Mouse (Mus musculus): ENCODE results near the gene Fmo1.

- TF ChIP-seq CTCF (IDR thresholded peaks at IDR 0.05; ENCODE audit: borderline replicate concordance, insufficient read depth, low read depth, low read length): no peak
- no peak for TF ChIP-seq POLR2A (IDR thresholded peaks at IDR 0.05; ENCODE audit: borderline replicate concordance, insufficient read depth, low read length)
Measured at GRCm38 (mm10) chr1:162887644-162888043, 21.2 kb upstream of the Fmo1 start.
